Mouse (Mus musculus): ENCODE results near the gene Ccnl2.

Ccnl2 gene

GRCm38 (mm10) chr4:155863001-155863400 is 50.7 kb downstream of the Ccnl2 start, which contains the start of gene Tas1r3:
TSS of gene Tas1r3 (minus strand) at chr4:155863362.
- no peak for DNase-seq (ENCODE audit: low spot score in 2 of 2)

GRCm38 (mm10) chr4:155868614-155869298 is 56.5 kb downstream of the Ccnl2 start:
- no peak for DNase-seq (ENCODE audit: low spot score in 2 of 2)

- peak; percentile 98 for DNase-seq (ENCODE audit: low spot score in 2 of 2)
Observed at GRCm38 (mm10) chr4:155869317-155870033, 57.2 kb downstream of the Ccnl2 start, which contains the start of the genes Cptp and Ints11. TSS of gene Cptp (minus strand) at chr4:155869440. TSS of gene Ints11 (plus strand) at chr4:155869546.

GRCm38 (mm10) chr4:155871404-155871803 is 59.1 kb downstream of the Ccnl2 start:
- no peak for DNase-seq (ENCODE audit: low spot score in 2 of 2)

All from right cerebral cortex, postnatal 10 days (tissue).